Mouse (Mus musculus): Measurements from ENCODE around the gene Gm45808. TPM values are rescaled to one million over a fixed set of nuclear protein-coding genes. Genes with fewer than 3 reads are reported as not detected.
A peak's percentile ranks its signal among the peaks of the same experiment; 100 is the strongest.
"Not testable (repeated sequence)": the region's sequence is repeated elsewhere in the genome, so short reads cannot be mapped to it uniquely, and the experiment has no call there.

Gm45808 gene
- total and polyA plus RNA-seq, 2 experiments from 2014 or later, result 1.6 TPM; not detected in 1

DNA sequence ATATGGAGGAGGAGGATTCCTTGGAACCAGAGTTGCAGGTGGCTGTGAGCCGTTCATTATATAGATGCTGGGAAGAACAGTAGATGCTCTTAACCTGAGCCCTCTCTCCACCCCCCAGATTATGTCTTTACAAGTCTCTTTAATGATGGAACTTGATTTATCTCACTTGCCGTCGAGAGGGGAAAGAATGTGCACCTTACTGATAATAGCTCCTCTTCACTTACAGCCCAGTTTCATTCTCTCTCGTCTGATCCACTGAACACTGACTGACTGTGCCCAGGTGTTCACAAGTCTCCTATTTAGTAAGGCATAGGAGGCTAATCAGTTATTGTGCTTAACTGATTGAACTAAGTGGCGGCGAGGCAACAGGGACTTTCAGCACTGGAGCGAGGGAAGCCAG lies 3.0 kb upstream of the Gm45808 start:
- no peak for DNase-seq (ENCODE audit: low spot score)
- Histone ChIP-seq H3K4me1 (ENCODE audit: insufficient read depth, low read length) (0 out of 2 replicates have a peak, but pooled peaks cover 3% of the 10 kb centered on the region), H3K27ac (ENCODE audit: low read depth, low read length) (no peak overlapping the region), H3K4me2 (ENCODE audit: low read depth, low read length, poor library complexity, severe bottlenecking) (no peak overlapping the region), H3K27me3 (ENCODE audit: insufficient read depth, low read length) (no peaks in the 10 kb centered on the region), H3K4me3 (ENCODE audit: low read depth, low read length) (no peak overlapping the region), H3K9me3 (ENCODE audit: low read length) (no peaks in the 10 kb centered on the region), H3K36me3 (ENCODE audit: insufficient read depth, low read length) (peaks cover 21% of the 10 kb centered on the region), H3K9ac (replicated peaks; ENCODE audit: low read length, poor library complexity, severe bottlenecking) (no peak overlapping the region)
- WGBS, result 84% methylated on average over 7 of the region's 7 CpGs
- TF ChIP-seq CTCF (IDR thresholded peaks at IDR 0.05), result no peak
- ATAC-seq (ENCODE audit: low FRiP score), result no peak

DNA sequence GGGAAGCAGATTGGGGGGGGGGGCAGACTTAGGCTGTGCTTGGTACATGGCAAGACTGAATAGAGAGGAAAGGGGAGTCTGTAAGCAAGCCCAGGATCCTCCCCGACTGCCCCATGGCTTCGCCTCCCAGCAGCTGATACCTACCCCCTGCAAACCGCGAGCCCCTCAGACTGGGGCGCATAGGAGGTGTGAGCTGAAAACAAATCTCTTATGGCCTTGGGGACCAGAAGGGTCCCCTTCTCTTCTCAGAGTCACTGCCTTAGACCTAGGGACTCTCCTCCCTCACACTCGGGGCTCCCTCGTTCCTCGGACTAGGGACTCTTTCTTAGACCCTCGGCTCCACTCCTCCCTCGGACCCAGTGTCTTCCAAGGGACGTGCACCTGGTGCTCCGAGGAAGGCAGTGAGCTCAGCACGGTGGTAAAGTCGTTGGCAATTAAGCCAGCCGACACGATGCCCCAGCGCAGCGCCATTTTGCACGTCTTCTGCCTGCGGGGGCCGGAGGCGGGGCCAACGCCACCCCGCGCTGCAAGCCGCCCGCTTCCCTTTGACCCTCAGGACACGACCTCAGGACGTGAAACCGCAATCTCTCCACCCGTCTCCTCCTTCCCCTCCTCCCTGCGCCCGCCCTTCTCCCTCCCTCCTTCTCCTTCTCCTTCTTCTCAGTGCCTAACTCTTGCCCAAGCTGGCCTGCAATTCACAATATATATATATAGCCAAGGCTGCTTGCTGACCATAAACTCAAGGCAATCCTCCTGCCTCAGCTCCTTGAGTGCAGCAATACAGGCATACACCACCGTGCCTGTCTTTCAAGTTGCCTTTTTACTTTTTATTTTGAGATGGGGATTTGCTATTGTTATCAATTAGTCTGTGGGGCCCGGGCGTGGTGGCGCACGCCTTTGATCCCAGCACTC lies 1.9 kb upstream of the Gm45808 start, which contains the start of gene Dhdh:
TSS of gene Dhdh (minus strand) at position 513 of the 912 bp plus-strand sequence.
- WGBS, result 10% methylated on average over 32 of the region's 38 CpGs
- H3K4me1 ChIP-seq (ENCODE audit: insufficient read depth, low read length), result 0 out of 2 replicates have a peak, but pooled peaks cover 3% of the 10 kb centered on the region
- peak within 1 kb of the TSS; percentile 67 for H3K4me2 ChIP-seq (ENCODE audit: low read depth, low read length, poor library complexity, severe bottlenecking)
- H3K9ac ChIP-seq (replicated peaks; ENCODE audit: low read length, poor library complexity, severe bottlenecking), result peak within 1 kb of the TSS; percentile 63
- peaks cover 10% of the 10 kb centered on the region for H3K36me3 ChIP-seq (ENCODE audit: insufficient read depth, low read length)
- peak within 1 kb of the TSS; percentile 90 for H3K27ac ChIP-seq (ENCODE audit: low read depth, low read length)
- peak; percentile 61 for DNase-seq (ENCODE audit: low spot score)
- peak within 1 kb of the TSS; percentile 37 for H3K4me3 ChIP-seq (ENCODE audit: low read depth, low read length)
- H3K9me3 ChIP-seq (ENCODE audit: low read length), result no peaks in the 10 kb centered on the region
- no peaks in the 10 kb centered on the region for H3K27me3 ChIP-seq (ENCODE audit: insufficient read depth, low read length)
- no peak for TF ChIP-seq CTCF (IDR thresholded peaks at IDR 0.05)
- ATAC-seq (ENCODE audit: low FRiP score), result peak; percentile 67

DNA sequence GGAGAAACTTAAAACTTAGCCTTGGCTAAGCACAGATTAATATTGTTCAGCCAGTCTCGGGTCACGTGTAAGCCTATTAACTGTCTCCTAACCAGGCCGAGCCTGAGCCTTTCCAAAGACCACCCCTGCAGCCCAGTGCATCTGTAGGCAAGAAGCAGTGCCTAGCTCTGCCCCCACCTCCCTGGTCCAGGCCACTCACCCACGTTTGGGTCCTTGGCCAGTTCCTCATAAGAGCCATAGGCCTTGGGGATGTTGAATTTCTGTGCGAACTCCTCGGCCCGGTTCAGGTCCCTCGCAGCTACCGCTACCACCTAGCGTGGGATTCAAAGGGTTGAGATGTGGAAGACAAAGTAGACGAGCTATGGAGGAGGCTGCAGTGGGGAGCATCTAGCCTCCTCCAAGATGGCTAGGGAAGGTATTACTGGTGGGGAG lies 1.3 kb upstream of the Gm45808 start:
- no peaks in the 10 kb centered on the region for H3K27me3 ChIP-seq (ENCODE audit: insufficient read depth, low read length)
- TF ChIP-seq CTCF (IDR thresholded peaks at IDR 0.05), result no peak
- peak; percentile 75 for ATAC-seq (ENCODE audit: low FRiP score)
- peak; percentile 55 for DNase-seq (ENCODE audit: low spot score)
- WGBS, result 22% methylated on average over 11 of the region's 11 CpGs
- peak overlapping the region; percentile 90 for H3K27ac ChIP-seq (ENCODE audit: low read depth, low read length)
- H3K4me3 ChIP-seq (ENCODE audit: low read depth, low read length), result peak overlapping the region; percentile 37
- 0 out of 2 replicates have a peak, but pooled peaks cover 3% of the 10 kb centered on the region for H3K4me1 ChIP-seq (ENCODE audit: insufficient read depth, low read length)
- H3K9me3 ChIP-seq (ENCODE audit: low read length), result no peaks in the 10 kb centered on the region
- H3K4me2 ChIP-seq (ENCODE audit: low read depth, low read length, poor library complexity, severe bottlenecking), result peak overlapping the region; percentile 67
- peaks cover 4% of the 10 kb centered on the region for H3K36me3 ChIP-seq (ENCODE audit: insufficient read depth, low read length)
- peak overlapping the region; percentile 63 for H3K9ac ChIP-seq (replicated peaks; ENCODE audit: low read length, poor library complexity, severe bottlenecking)

DNA sequence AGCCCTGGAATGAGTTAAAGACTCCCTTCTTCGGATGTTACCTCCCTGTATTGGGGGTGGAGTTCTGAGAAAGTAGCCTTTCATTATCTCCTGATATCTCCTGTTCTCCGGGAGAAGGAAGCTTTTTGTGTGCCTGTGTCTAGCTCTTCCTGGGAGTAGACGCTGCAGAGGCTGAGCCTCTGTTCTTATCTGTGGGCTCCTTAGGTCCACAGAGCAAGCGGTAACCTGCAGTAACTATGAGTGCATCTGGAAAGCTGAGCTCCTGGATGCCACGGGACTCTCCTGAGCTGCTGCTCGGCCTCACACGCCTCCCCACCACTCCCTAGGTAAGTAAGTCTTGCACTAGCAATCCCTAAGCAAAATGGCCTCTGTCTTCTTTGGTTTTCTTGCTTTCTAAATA lies 453 bp downstream of the Gm45808 start:
- H3K9ac ChIP-seq (replicated peaks; ENCODE audit: low read length, poor library complexity, severe bottlenecking), result no peak overlapping the region
- no peak for TF ChIP-seq CTCF (IDR thresholded peaks at IDR 0.05)
- H3K27me3 ChIP-seq (ENCODE audit: insufficient read depth, low read length), result no peaks in the 10 kb centered on the region
- H3K9me3 ChIP-seq (ENCODE audit: low read length), result no peaks in the 10 kb centered on the region
- H3K27ac ChIP-seq (ENCODE audit: low read depth, low read length), result no peak overlapping the region
- 84% methylated on average over 7 of the region's 7 CpGs for WGBS
- no peaks in the 10 kb centered on the region for H3K36me3 ChIP-seq (ENCODE audit: insufficient read depth, low read length)
- no peak for DNase-seq (ENCODE audit: low spot score)
- H3K4me2 ChIP-seq (ENCODE audit: low read depth, low read length, poor library complexity, severe bottlenecking), result no peak overlapping the region
- no peak for ATAC-seq (ENCODE audit: low FRiP score)
- H3K4me1 ChIP-seq (ENCODE audit: insufficient read depth, low read length), result 0 out of 2 replicates have a peak, but pooled peaks cover 3% of the 10 kb centered on the region
- H3K4me3 ChIP-seq (ENCODE audit: low read depth, low read length), result no peak overlapping the region

DNA sequence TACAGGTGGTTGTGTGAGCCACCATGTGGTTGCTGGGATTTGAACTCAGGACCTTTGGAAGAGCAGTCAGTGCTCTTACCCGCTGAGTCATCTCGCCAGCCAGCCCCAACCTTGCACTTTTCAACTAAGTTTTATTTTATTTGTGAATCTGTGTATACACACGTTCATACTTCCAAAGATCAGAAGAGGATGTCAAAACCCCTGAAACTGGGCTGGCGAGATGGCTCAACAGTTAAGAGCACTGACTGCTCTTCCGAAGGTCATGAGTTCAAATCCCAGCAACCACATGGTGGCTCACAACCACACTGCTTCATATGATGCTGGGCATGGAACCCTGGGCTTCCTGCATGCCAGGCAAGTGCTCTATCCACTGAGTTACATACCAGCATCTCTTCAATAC lies 1.6 kb downstream of the Gm45808 start:
- not testable (repeated sequence) for H3K9ac ChIP-seq (replicated peaks; ENCODE audit: low read length, poor library complexity, severe bottlenecking); H3K4me3 ChIP-seq (ENCODE audit: low read depth, low read length); H3K9me3 ChIP-seq (ENCODE audit: low read length); ATAC-seq (ENCODE audit: low FRiP score); H3K36me3 ChIP-seq (ENCODE audit: insufficient read depth, low read length); H3K27ac ChIP-seq (ENCODE audit: low read depth, low read length); H3K4me2 ChIP-seq (ENCODE audit: low read depth, low read length, poor library complexity, severe bottlenecking); H3K4me1 ChIP-seq (ENCODE audit: insufficient read depth, low read length); DNase-seq (ENCODE audit: low spot score); H3K27me3 ChIP-seq (ENCODE audit: insufficient read depth, low read length)
- 95% methylated on average over 5 of the region's 5 CpGs for WGBS

DNA sequence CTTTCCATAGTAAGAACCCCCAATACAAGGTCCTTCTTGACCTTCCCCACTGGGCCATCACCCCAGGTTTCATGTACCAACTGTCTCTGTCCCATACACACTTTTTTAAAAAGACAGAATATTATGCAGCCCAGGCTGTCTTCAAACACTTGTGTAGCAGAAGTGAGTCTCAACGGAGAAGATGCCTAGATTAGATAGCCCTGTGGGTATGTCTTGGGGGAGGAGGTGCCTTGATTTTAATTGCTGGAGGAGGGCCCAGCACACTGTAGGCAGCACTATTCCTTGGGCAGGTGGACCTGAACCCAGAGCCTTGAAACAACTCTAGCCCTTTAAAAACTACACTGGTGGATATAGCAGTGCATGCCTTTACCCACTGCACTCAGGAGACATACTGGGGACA lies 4.4 kb downstream of the Gm45808 start:
- no peak for DNase-seq (ENCODE audit: low spot score)
- no peak for TF ChIP-seq CTCF (IDR thresholded peaks at IDR 0.05)
- no peak overlapping the region for H3K4me2 ChIP-seq (ENCODE audit: low read depth, low read length, poor library complexity, severe bottlenecking)
- no peaks in the 10 kb centered on the region for H3K27me3 ChIP-seq (ENCODE audit: insufficient read depth, low read length)
- no peak overlapping the region for H3K9ac ChIP-seq (replicated peaks; ENCODE audit: low read length, poor library complexity, severe bottlenecking)
- no peaks in the 10 kb centered on the region for H3K4me1 ChIP-seq (ENCODE audit: insufficient read depth, low read length)
- H3K36me3 ChIP-seq (ENCODE audit: insufficient read depth, low read length), result no peaks in the 10 kb centered on the region
- H3K9me3 ChIP-seq (ENCODE audit: low read length), result no peaks in the 10 kb centered on the region
- 100% methylated on average over 1 of the region's 1 CpGs for WGBS
- ATAC-seq (ENCODE audit: low FRiP score), result no peak
- no peak overlapping the region for H3K4me3 ChIP-seq (ENCODE audit: low read depth, low read length)
- no peak overlapping the region for H3K27ac ChIP-seq (ENCODE audit: low read depth, low read length)

All from midbrain, postnatal 0 days (tissue).